23 mouse cellular contexts compared by ENCODE assay signal in genomic region chr8:61350443-61350842, GRCm38 (mm10).
DNase-seq lines count a peak whose midpoint lies in the region; ATAC-seq lines count a peak whose summit lies in the region.
"Had no signal": no experiment of that assay in that cellular context is flagged by ENCODE, and none has a peak within 500 bp of the region (broad histone marks: within the 10 kb centered on the region; RNA-seq: fewer than 3 reads in every experiment).

No protein-coding gene starts in this region.

- intact Hi-C loops in heart, postnatal 36 days (cut with DNase I): no loop called here

- no peaks in the 10 kb centered on the region for H3K9me3 ChIP-seq in midbrain, embryonic 12.5 days
- H3K9me3 ChIP-seq in midbrain, embryonic 15.5 days: no peaks in the 10 kb centered on the region
- no peaks in the 10 kb centered on the region for H3K9me3 ChIP-seq in kidney, embryonic 15.5 days (replicated peaks)
- H3K9me3 ChIP-seq: forebrain, embryonic 10.5 days; G1E; heart, embryonic 13.5 days; hindbrain, embryonic 13.5 days; lung, embryonic 15.5 days had no signal

- H3K4me2 ChIP-seq in midbrain, embryonic 12.5 days (replicated peaks): no peak overlapping the region
- H3K4me2 ChIP-seq in midbrain, embryonic 15.5 days: no peak overlapping the region
- no peak overlapping the region for H3K4me2 ChIP-seq in kidney, embryonic 15.5 days
- H3K4me2 ChIP-seq: heart, embryonic 13.5 days; hindbrain, embryonic 13.5 days; lung, embryonic 15.5 days had no signal

- H3K9ac ChIP-seq in midbrain, embryonic 12.5 days (replicated peaks): no peak overlapping the region
- no peak overlapping the region for H3K9ac ChIP-seq in midbrain, embryonic 15.5 days
- H3K9ac ChIP-seq in kidney, embryonic 15.5 days: no peak overlapping the region
- H3K9ac ChIP-seq: forebrain, postnatal 0 days; heart, embryonic 13.5 days; hindbrain, embryonic 13.5 days; lung, embryonic 15.5 days had no signal

- H3K4me1 ChIP-seq in midbrain, embryonic 12.5 days: no peaks in the 10 kb centered on the region; the same call in 1 of the 2 replicates
- peaks cover 4% of the 10 kb centered on the region; the same call in 1 of the 2 replicates for H3K4me1 ChIP-seq in midbrain, embryonic 15.5 days
- peaks cover 5% of the 10 kb centered on the region; the same call in 1 of the 2 replicates for H3K4me1 ChIP-seq in kidney, embryonic 15.5 days
- H3K4me1 ChIP-seq: lung, embryonic 15.5 days had no signal

- DNase-seq in heart, adult 11 months: peak; percentile 28
- DNase-seq in heart, postnatal 36 days: no peak
- peak; percentile 29 for DNase-seq in embryo, embryonic 9.5 days (ENCODE audit: extremely low spot score)
- no peak for DNase-seq in layer of hippocampus, adult 18-20 months (ENCODE audit: low spot score in 2 of 2)
- DNase-seq: adrenal gland, adult 8-10 months; cerebellum, adult 2 months; cerebellum, postnatal 25 days; forebrain, postnatal 0 days; heart, postnatal 10 days; kidney, adult 9 months; kidney, postnatal 14 days; right cerebral cortex, postnatal 25 days; thymus, postnatal 14 days had no signal

- H3K36me3 ChIP-seq in midbrain, embryonic 12.5 days: peaks cover 6% of the 10 kb centered on the region
- H3K36me3 ChIP-seq in midbrain, embryonic 15.5 days (replicated peaks): no peaks in the 10 kb centered on the region
- peaks cover 55% of the 10 kb centered on the region for H3K36me3 ChIP-seq in kidney, embryonic 15.5 days

- H3K27me3 ChIP-seq in midbrain, embryonic 12.5 days: no peaks in the 10 kb centered on the region
- H3K27me3 ChIP-seq in midbrain, embryonic 15.5 days (replicated peaks): no peaks in the 10 kb centered on the region
- no peaks in the 10 kb centered on the region for H3K27me3 ChIP-seq in kidney, embryonic 15.5 days
- H3K27me3 ChIP-seq: heart, embryonic 13.5 days; hindbrain, embryonic 13.5 days; lung, embryonic 15.5 days had no signal

- ATAC-seq in midbrain, embryonic 12.5 days (ENCODE audit: low FRiP score, low read depth): peak; percentile 65; the same call in 1 of the 2 replicates
- ATAC-seq in midbrain, embryonic 15.5 days (replicated peaks): no peak
- ATAC-seq in kidney, embryonic 15.5 days (replicated peaks; ENCODE audit: low FRiP score): no peak
- ATAC-seq: forebrain, postnatal 0 days; intestine, postnatal 0 days had no signal

- 29% methylated on average over 9 of the region's 9 CpGs for WGBS in midbrain, embryonic 12.5 days
- 40% methylated on average over 9 of the region's 9 CpGs for WGBS in midbrain, embryonic 15.5 days
- 80% methylated on average over 9 of the region's 9 CpGs for WGBS in kidney, embryonic 15.5 days

- H3K27ac ChIP-seq in midbrain, embryonic 12.5 days (replicated peaks): no peak overlapping the region
- no peak overlapping the region for H3K27ac ChIP-seq in midbrain, embryonic 15.5 days
- H3K27ac ChIP-seq in kidney, embryonic 15.5 days: no peak overlapping the region
- H3K27ac ChIP-seq: heart, embryonic 13.5 days; hindbrain, embryonic 13.5 days; lung, embryonic 15.5 days had no signal

- no peak overlapping the region for H3K4me3 ChIP-seq in midbrain, embryonic 12.5 days
- no peak overlapping the region for H3K4me3 ChIP-seq in midbrain, embryonic 15.5 days
- no peak overlapping the region for H3K4me3 ChIP-seq in kidney, embryonic 15.5 days (replicated peaks)
- H3K4me3 ChIP-seq: forebrain, embryonic 10.5 days; heart, embryonic 13.5 days; hindbrain, embryonic 13.5 days; lung, embryonic 15.5 days; myocyte had no signal

Comparison
In these comparisons a context has a peak if more than half of its experiments do, and no peak if none do; other contexts are left out.
1. DNase-seq: peak in heart, adult 11 months (single experiment) and embryo, embryonic 9.5 days (single experiment); none in heart, postnatal 36 days (0 of 2) and layer of hippocampus, adult 18-20 months (0 of 2).